Mouse (Mus musculus) hindbrain, embryonic 11.5 days (tissue): Measurements from ENCODE around the gene Raet1e. TPM values are rescaled to one million over a fixed set of nuclear protein-coding genes. Genes with fewer than 3 reads are reported as not detected.
A peak's percentile ranks its signal among the peaks of the same experiment; 100 is the strongest.
"Not testable (repeated sequence)": the region's sequence is repeated elsewhere in the genome, so short reads cannot be mapped to it uniquely, and the experiment has no call there.

Experiments used
- ATAC-seq: fragments of 200-750 bp; cut with Nextera tagmentation; 2 replicates; pipeline ENCODE4 v1.8.0; 2017; ENCODE audit warnings: mild to moderate bottlenecking, moderate TSS enrichment, moderate library complexity; ENCODE audit not compliant: low FRiP score
- DNase-seq: peaks from one replicate; pipeline ENCODE4 v3.0.0-alpha.2; 2015; ENCODE audit warnings: low spot score
- H3K27ac ChIP-seq: fragments of 300-500 bp; sonication (generic); 2 replicates; pipeline ENCODE4 v1.5.1; 2014; ENCODE audit warnings: mild to moderate bottlenecking, low read depth, low read length
- H3K27me3 ChIP-seq: fragments of 300-500 bp; sonication (generic); 2 replicates; pipeline ENCODE4 v1.6.1; 2014; ENCODE audit warnings: mild to moderate bottlenecking, low read length, moderate library complexity, mixed read lengths; ENCODE audit not compliant: control insufficient read depth, insufficient read depth
- H3K36me3 ChIP-seq: fragments of 300-500 bp; sonication (generic); 2 replicates; pipeline ENCODE4 v1.6.1; 2014; ENCODE audit warnings: mild to moderate bottlenecking, low read length, moderate library complexity, mixed read lengths; ENCODE audit not compliant: control insufficient read depth, insufficient read depth
- H3K4me1 ChIP-seq: fragments of 300-500 bp; sonication (generic); replicated peaks from 2 replicates; pipeline ENCODE4 v1.6.1; 2014; ENCODE audit warnings: low read length, mixed read lengths; ENCODE audit not compliant: control insufficient read depth, insufficient read depth
- H3K4me2 ChIP-seq: fragments of 300-500 bp; sonication (generic); replicated peaks from 2 replicates; pipeline ENCODE4 v1.6.1; 2014; ENCODE audit warnings: mild to moderate bottlenecking, low read depth, low read length
- H3K4me3 ChIP-seq: fragments of 300-500 bp; sonication (generic); 2 replicates; pipeline ENCODE4 v1.5.1; 2014; ENCODE audit warnings: low read depth, low read length
- H3K9ac ChIP-seq: fragments of 300-500 bp; sonication (generic); 2 replicates; pipeline ENCODE4 v1.6.1; 2014; ENCODE audit warnings: low read depth, low read length
- H3K9me3 ChIP-seq: fragments of 300-500 bp; sonication (generic); 2 replicates; pipeline ENCODE4 v1.6.1; 2016; ENCODE audit warnings: low read length; ENCODE audit not compliant: control insufficient read depth
- WGBS: fragments of 180-500 bp; shearing (Covaris S2); extraction: QIAGEN DNeasy Blood & Tissue Kit; methylation state at CpG from one replicate; pipeline ENCODE4 v1.1.7; 2014; 5-methylcytosine and 5-hydroxymethylcytosine counted together
- polyA plus RNA-seq: library from polyadenylated mRNA; unstranded; fragments of >200 nt; fragmentation: Nextera tagmentation; extraction: Ambion mirVana; gene quantifications from 2 replicates; pipeline ENCODE4 v1.2.1, GENCODE M21; 2014

The Raet1e gene
- polyA plus RNA-seq, 1 experiment from 2014 or later = 11.7 TPM

DNA sequence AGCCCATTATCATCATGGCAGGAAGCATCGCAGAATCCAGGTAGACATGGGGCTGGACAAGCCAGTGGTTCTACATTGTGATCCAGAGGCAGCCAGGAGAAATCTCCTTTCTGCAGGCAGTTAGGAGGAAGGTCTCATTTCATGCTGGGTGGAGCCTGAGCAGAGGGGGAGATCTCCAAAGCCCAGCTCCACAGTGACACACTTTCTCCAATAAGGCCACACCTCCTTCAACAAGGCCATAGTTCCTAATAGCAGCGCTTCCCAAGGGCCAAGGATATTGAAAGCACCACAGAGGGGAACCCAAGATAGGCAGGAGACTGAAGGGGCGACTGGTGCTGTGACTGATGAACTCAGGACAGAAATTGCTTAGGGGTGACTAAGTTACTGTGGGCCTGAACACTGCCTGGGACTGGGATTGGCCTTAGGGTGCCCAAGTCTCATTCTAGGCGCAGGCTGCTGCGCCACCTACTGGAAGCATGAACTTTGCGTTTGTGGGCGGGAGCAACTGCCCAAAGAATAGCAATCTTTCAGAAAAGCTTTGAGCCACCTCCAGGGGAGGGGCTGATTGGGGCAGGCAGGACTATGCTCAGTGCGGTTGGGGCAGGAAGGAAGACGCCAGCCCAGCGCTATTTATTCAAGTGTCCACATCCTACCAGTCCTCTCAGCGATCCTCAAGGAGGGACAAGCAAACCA lies 244.0 kb downstream of the Raet1e start:
- H3K27ac ChIP-seq, H3K36me3 ChIP-seq, H3K9ac ChIP-seq, H3K9me3 ChIP-seq, H3K4me2 ChIP-seq, H3K4me3 ChIP-seq, H3K4me1 ChIP-seq, H3K27me3 ChIP-seq: not testable (repeated sequence)
- DNase-seq (peak; percentile 80), ATAC-seq (peak; percentile 72)
- WGBS = 4% methylated on average over 9 of the region's 11 CpGs

DNA sequence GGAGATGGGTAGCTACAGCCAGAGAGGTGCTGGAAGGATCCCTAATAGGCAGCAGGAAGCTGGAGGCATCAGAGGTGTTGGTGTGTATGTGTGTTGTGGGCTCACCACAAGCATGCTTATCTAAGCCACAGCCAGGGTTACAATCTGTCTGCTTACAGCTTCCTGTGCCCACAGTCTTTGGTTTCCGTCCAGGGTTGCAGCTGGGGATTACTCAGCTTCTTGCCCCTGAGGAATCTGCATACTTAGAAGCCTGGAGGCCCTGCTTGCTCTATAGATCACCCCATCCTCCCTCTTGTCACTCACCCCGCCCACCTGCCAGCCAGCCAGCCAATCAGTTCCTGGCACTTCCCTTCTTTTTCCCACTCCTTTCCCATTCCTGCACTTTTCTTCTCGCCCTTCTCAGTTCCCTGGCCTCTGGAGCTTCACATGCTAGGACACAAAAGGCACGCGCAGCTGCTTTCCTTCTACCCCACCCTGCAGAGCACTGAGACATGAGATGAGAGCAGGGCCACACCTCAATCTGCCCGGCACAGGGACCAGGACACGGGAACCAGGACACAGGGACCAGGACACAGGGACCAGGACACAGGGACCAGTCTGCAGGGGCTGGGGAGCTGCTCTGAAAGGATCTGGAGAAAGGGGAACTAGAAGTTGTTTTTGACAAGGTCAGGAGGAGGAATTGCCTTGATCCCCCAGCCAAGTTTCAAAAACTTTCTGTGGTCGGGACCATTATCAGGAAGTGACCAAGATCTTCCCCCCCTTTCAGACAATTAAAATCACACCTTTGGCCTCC lies 255.5 kb downstream of the Raet1e start:
- 14% methylated on average over 1 of the region's 8 CpGs for WGBS
- H3K9me3 ChIP-seq, H3K4me2 ChIP-seq, H3K27me3 ChIP-seq, H3K9ac ChIP-seq, H3K4me1 ChIP-seq, H3K36me3 ChIP-seq, H3K4me3 ChIP-seq, H3K27ac ChIP-seq: not testable (repeated sequence)
- peak; percentile 4 for DNase-seq
- peak; percentile 67; the same call in 1 of the 2 replicates for ATAC-seq

Other genes with a start within 250 kb of the Raet1e start
- not detected in 2 replicates for gene 4930444G20Rik, start 90.5 kb upstream of the Raet1e start, polyA plus RNA-seq
- 15.1 and 16.6 TPM in 2 replicates for gene E030030I06Rik, start 9.3 kb upstream of the Raet1e start, polyA plus RNA-seq
- gene H60b, start within 50 bp of the Raet1e start, polyA plus RNA-seq = 1.7 and 2.9 TPM in 2 replicates
- gene Raet1d, start 202.0 kb downstream of the Raet1e start, polyA plus RNA-seq = 15.6 TPM in 2 replicates